Mouse (Mus musculus) intestine, postnatal 0 days (tissue): ENCODE measurements around the gene Lrig3. TPM values are rescaled to one million over a fixed set of nuclear protein-coding genes. Genes with fewer than 3 reads are reported as not detected.
A peak's percentile ranks its signal among the peaks of the same experiment; 100 is the strongest.

Source experiments
- ATAC-seq: fragments of 200-750 bp; cut with Nextera tagmentation; 2 replicates; pipeline ENCODE4 v1.8.0; 2017; ENCODE audit warnings: mild to moderate bottlenecking, moderate TSS enrichment, moderate library complexity
- H3K27ac ChIP-seq: fragments of 300-500 bp; sonication (generic); 2 replicates; pipeline ENCODE4 v1.5.1; 2014; ENCODE audit warnings: mild to moderate bottlenecking, low read depth, low read length, moderate library complexity
- H3K27me3 ChIP-seq: fragments of 300-500 bp; sonication (generic); replicated peaks from 2 replicates; pipeline ENCODE4 v1.6.1; 2014; ENCODE audit warnings: low read length, mixed read lengths; ENCODE audit not compliant: control insufficient read depth, insufficient read depth
- H3K36me3 ChIP-seq: fragments of 300-500 bp; sonication (generic); 2 replicates; pipeline ENCODE4 v1.6.1; 2014; ENCODE audit warnings: mild to moderate bottlenecking, moderate library complexity; ENCODE audit not compliant: control insufficient read depth, insufficient read depth
- H3K4me1 ChIP-seq: fragments of 300-500 bp; sonication (generic); replicated peaks from 2 replicates; pipeline ENCODE4 v1.6.1; 2014; ENCODE audit warnings: antibody characterized with exemption, low read length, mixed read lengths; ENCODE audit not compliant: control insufficient read depth, insufficient read depth
- H3K4me2 ChIP-seq: fragments of 300-500 bp; sonication (generic); replicated peaks from 2 replicates; pipeline ENCODE4 v1.6.1; 2014; ENCODE audit warnings: low read depth, mild to moderate bottlenecking, moderate library complexity
- H3K4me3 ChIP-seq: fragments of 300-500 bp; sonication (generic); 2 replicates; pipeline ENCODE4 v1.5.1; 2014; ENCODE audit warnings: low read depth, low read length
- H3K9ac ChIP-seq: fragments of 300-500 bp; sonication (generic); 2 replicates; pipeline ENCODE4 v1.6.1; 2014; ENCODE audit warnings: mild to moderate bottlenecking, low read depth, low read length
- H3K9me3 ChIP-seq: fragments of 300-500 bp; sonication (generic); 2 replicates; pipeline ENCODE4 v1.6.1; 2016; ENCODE audit warnings: mixed run types; ENCODE audit not compliant: control insufficient read depth
- CTCF ChIP-seq: sonication (generic); IDR thresholded peaks from 2 replicates; pipeline ENCODE4 v1.5.1; 2016; ENCODE audit warnings: low read depth, mild to moderate bottlenecking, control low read depth, antibody characterized with exemption, moderate library complexity
- WGBS: fragments of 180-500 bp; shearing (Covaris S2); extraction: QIAGEN DNeasy Blood & Tissue Kit; methylation state at CpG from one replicate; pipeline ENCODE4 v1.1.7; 2014; 5-methylcytosine and 5-hydroxymethylcytosine counted together
- polyA plus RNA-seq: library from polyadenylated mRNA; unstranded; fragments of >200 nt; fragmentation: Nextera tagmentation; extraction: Ambion mirVana; gene quantifications from 2 replicates; pipeline ENCODE4 v1.2.1, GENCODE M21; 2015

Lrig3 gene
- polyA plus RNA-seq, 1 experiment from 2014 or later: 6.7 TPM

GRCm38 (mm10) chr10:125985795-125986194 lies 19.8 kb downstream of the Lrig3 start:
- Histone ChIP-seq H3K36me3 (no peaks in the 10 kb centered on the region; the same call in 1 of the 2 replicates), H3K4me1 (peaks cover 7% of the 10 kb centered on the region; the same call in 1 of the 2 replicates), H3K27ac (no peak overlapping the region), H3K4me3 (no peak overlapping the region), H3K9ac (no peak overlapping the region), H3K27me3 (no peaks in the 10 kb centered on the region), H3K9me3 (no peaks in the 10 kb centered on the region), H3K4me2 (no peak overlapping the region)
- 88% methylated on average over 1 of the region's 1 CpGs for WGBS
- TF ChIP-seq CTCF: no peak
- ATAC-seq: no peak

DNA sequence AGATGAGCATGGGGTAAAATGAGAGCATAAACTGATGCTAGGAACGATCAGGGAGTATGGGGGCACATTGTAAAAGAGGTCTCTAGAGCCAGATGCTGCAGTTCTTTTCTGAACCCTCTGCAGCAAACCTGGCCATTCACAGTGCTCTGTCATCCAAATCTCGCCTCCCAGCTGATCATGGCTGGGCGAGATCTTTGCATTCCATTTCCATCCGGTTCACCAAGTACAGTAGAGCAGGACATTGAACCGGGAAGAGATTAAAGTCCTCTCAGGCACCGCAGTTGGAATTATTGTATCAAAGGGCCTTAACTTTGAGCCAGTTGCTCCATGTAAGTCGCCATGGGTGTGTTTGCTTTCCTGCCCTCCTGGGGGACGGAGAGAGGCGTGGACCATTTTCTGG lies 20.5 kb downstream of the Lrig3 start:
- Histone ChIP-seq H3K4me2 (no peak overlapping the region), H3K27me3 (no peaks in the 10 kb centered on the region), H3K4me3 (no peak overlapping the region), H3K9ac (no peak overlapping the region), H3K9me3 (no peaks in the 10 kb centered on the region), H3K4me1 (peaks cover 7% of the 10 kb centered on the region; the same call in 1 of the 2 replicates), H3K27ac (no peak overlapping the region), H3K36me3 (no peaks in the 10 kb centered on the region; the same call in 1 of the 2 replicates)
- WGBS: 64% methylated on average over 9 of the region's 9 CpGs
- no peak for TF ChIP-seq CTCF
- peak; percentile 84 for ATAC-seq

GRCm38 (mm10) chr10:125987307-125987706 lies 21.3 kb downstream of the Lrig3 start:
- peaks cover 7% of the 10 kb centered on the region; the same call in 1 of the 2 replicates for H3K4me1 ChIP-seq
- H3K36me3 ChIP-seq: no peaks in the 10 kb centered on the region; the same call in 1 of the 2 replicates
- H3K4me3 ChIP-seq: no peak overlapping the region
- no peak overlapping the region for H3K4me2 ChIP-seq
- ATAC-seq: no peak
- H3K27me3 ChIP-seq: no peaks in the 10 kb centered on the region
- no peaks in the 10 kb centered on the region for H3K9me3 ChIP-seq
- TF ChIP-seq CTCF: no peak
- 66% methylated on average over 6 of the region's 6 CpGs for WGBS
- no peak overlapping the region for H3K9ac ChIP-seq
- H3K27ac ChIP-seq: no peak overlapping the region

DNA sequence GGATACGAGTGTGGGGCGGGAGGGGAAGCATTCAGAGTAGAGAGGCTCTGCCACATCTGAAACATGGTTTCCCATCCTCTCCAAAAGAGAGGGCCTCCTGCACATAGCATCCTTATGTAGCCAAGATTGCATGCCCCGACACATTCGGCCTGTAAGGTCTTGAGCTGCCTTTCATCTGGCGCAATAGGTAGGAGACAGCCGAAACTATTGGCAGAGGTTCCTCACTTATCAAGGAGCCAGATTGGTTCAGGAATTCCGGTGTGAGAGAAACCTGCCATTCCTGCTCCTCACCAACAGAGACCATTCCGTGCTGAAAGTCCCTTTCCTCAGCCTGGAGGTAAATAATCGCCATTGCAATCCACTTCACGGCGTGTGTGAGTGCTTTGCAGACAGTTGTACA lies 22.1 kb downstream of the Lrig3 start:
- H3K4me3 ChIP-seq: no peak overlapping the region

DNA sequence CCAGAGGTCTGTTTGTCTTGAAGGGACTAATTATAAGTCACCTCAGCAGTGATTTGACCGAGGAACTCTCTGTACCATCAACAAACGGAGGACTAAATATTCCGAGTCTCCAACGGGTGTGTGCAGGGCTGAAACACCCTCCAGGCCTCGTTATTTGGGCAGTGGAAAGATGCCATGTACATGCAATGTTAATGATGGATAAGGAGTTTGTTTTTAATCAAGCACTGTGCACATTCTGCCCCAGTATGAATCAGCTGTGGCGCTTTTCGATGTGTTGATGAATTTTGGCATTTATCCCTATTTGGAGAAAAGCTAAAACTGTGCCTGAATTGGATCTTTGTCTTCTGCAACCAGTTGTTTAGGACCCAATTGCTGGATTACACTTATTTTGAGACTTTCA lies 23.9 kb downstream of the Lrig3 start:
- no peaks in the 10 kb centered on the region for H3K27me3 ChIP-seq
- H3K27ac ChIP-seq: no peak overlapping the region
- no peaks in the 10 kb centered on the region; the same call in 1 of the 2 replicates for H3K36me3 ChIP-seq
- no peak for ATAC-seq
- H3K9me3 ChIP-seq: no peaks in the 10 kb centered on the region
- H3K4me1 ChIP-seq: peaks cover 7% of the 10 kb centered on the region; the same call in 1 of the 2 replicates
- H3K4me2 ChIP-seq: no peak overlapping the region
- no peak overlapping the region for H3K9ac ChIP-seq
- H3K4me3 ChIP-seq: no peak overlapping the region
- WGBS: 72% methylated on average over 7 of the region's 7 CpGs
- TF ChIP-seq CTCF: no peak

More for the DNA sequence above, 22.1 kb downstream of the Lrig3 start:
- no peaks in the 10 kb centered on the region for H3K27me3 ChIP-seq
- H3K9ac ChIP-seq: no peak overlapping the region
- no peaks in the 10 kb centered on the region for H3K9me3 ChIP-seq
- H3K27ac ChIP-seq: no peak overlapping the region
- TF ChIP-seq CTCF: no peak
- H3K4me1 ChIP-seq: peaks cover 7% of the 10 kb centered on the region; the same call in 1 of the 2 replicates
- ATAC-seq: no peak
- WGBS: 78% methylated on average over 11 of the region's 11 CpGs
- H3K4me2 ChIP-seq: no peak overlapping the region
- H3K36me3 ChIP-seq: no peaks in the 10 kb centered on the region; the same call in 1 of the 2 replicates

GRCm38 (mm10) chr10:125990394-125990793 lies 24.4 kb downstream of the Lrig3 start:
- Histone ChIP-seq H3K27me3 (no peaks in the 10 kb centered on the region), H3K4me3 (no peak overlapping the region), H3K9me3 (no peaks in the 10 kb centered on the region), H3K4me2 (no peak overlapping the region), H3K4me1 (peaks cover 7% of the 10 kb centered on the region; the same call in 1 of the 2 replicates), H3K9ac (no peak overlapping the region), H3K36me3 (peaks cover 4% of the 10 kb centered on the region), H3K27ac (no peak overlapping the region)
- no peak for TF ChIP-seq CTCF
- ATAC-seq: no peak
- WGBS: 74% methylated on average over 5 of the region's 5 CpGs

DNA sequence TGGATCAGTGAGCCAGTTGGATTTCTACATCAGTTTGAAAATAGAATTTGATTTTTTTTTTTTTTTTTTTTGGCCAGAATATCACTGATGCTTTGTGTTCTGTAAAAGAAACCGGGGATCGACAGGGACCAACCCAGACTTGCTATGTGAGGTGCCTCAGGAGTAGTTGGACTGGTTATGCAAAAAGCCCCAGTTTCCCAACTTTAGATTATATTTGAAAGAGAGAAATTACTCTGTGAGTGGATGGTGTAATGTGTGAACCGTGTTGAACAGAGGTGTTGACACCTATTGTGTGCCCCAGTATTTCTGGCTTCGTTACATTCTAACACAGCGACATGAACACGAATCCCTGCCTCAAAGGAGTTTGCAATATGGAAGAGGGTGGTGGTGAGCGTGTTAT lies 25.9 kb downstream of the Lrig3 start:
- no peaks in the 10 kb centered on the region for H3K4me1 ChIP-seq
- peaks cover 18% of the 10 kb centered on the region for H3K36me3 ChIP-seq
- H3K27ac ChIP-seq: no peak overlapping the region
- H3K4me3 ChIP-seq: no peak overlapping the region
- H3K4me2 ChIP-seq: no peak overlapping the region
- no peaks in the 10 kb centered on the region for H3K9me3 ChIP-seq
- H3K27me3 ChIP-seq: no peaks in the 10 kb centered on the region
- no peak overlapping the region for H3K9ac ChIP-seq
- ATAC-seq: no peak
- WGBS: 85% methylated on average over 7 of the region's 7 CpGs
- no peak for TF ChIP-seq CTCF
